Mouse (Mus musculus): Measurements from ENCODE around the gene Snx11.

The Snx11 gene

DNA sequence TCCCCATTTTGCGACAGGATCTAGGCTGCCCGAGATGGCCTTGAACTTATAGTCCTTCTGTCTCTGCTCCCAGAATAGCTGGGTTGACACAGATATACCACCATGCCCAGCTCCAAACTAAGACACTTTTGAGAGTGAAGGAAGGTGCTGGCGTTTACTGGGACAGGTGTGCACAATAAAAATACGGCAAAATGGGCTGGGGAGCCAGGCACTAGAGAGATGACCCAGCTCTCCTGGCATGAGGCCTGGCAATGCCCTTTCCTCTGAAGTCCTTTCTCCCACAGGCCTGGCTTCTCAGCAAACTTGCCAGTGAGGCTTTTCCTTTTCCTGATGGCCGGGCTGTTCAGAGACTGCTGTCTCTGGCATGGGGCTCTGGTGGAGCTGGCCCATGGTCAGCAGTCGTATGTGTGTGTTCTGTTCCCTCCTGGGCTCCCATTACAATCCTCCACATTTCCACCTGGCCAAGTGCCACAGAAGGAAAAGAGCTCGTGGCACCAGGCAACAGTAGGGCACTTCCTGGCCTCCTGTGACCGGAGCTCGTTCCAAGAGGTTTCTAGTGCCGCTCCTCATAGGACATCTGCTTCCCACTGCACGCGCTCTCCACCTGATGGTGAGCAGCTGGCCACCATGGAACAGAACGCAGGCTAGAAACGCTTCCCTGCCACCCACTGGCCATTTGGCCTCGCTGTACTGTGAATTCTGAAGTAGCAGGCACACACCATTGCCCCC is 14.5 kb downstream of the Snx11 start:
- no peak for DNase-seq (ENCODE audit: low spot score in 2 of 2)

DNA sequence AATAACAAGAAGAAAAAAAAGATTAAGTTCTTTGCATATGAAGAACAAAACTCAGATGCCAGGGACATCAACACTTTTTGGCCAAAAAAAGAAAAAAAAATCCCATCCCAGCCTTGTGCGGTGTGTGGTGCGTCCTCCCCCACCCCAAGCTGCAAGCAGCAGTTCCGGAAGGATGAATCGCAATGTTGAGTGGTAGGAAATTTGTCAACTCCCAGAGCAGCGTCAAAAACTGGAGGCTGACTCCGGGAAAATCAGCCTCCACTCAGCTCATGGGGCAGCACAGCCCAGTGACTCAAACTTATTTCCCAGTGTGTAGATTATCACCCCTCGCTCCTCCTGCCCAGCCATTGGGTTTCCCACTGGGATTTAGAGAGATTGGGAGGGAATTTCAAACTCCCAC is 15.4 kb downstream of the Snx11 start:
- DNase-seq (ENCODE audit: low spot score in 2 of 2): no peak

DNA sequence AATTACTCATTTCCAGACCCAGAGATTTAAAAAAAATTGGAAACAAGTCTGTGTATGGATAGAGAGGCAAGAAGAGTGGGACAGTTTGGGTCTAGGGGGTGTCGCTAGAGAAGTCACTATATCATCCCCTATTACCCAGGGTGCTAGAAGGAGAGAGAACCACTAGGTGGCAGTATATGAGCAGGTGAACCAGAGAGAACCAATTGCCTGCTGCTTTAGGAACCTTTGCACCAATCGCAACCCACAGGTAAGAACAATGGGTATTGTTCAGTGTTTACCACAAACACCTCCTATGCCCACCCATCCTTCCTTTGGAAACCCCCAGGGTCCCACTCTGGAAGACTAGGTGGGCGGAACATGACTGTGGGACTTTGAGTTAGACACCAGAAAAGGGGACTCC is 17.3 kb downstream of the Snx11 start:
- peak; percentile 23 to 48 for DNase-seq (ENCODE audit: low spot score in 2 of 2)

DNA sequence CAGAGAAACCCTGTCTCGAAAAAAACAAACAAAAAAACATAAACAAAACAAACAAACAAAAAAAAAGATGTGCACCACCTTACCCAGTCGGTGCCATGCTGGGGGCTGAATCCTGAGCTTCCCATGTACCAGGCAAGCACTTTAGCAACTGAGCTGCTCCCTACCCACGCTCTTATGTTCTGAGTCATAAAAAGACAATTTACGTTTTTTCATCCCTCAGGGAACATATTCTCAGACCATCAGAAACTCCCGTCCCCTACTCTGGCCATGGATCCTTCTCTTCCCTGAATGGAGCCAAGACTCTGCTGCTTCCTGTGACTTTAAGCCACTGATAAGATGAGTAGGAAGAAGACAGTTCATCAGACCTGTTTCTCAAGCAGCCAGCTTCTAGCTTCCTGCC is 19.0 kb downstream of the Snx11 start:
- no peak for DNase-seq (ENCODE audit: low spot score in 2 of 2)

DNA sequence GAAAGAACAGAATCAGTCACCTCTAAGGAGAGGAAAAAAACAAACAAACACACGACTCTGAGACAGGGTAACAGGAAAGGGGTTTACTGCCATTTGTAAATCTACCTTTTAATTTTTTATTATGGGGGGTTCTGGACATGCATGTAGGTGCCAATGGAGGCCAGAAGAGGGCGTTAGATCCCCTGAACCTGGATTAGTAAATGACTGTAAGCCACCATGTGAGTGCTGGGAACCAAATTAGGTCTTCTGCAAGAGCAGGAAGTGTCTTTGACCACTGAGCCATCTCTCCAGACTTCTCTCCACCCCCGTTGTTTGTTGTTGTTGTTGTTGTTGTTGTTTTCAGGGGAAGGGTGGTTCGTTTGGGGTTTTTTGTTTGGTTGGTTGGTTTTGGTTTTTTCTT is 19.9 kb downstream of the Snx11 start:
- DNase-seq (ENCODE audit: low spot score in 2 of 2): no peak

DNA sequence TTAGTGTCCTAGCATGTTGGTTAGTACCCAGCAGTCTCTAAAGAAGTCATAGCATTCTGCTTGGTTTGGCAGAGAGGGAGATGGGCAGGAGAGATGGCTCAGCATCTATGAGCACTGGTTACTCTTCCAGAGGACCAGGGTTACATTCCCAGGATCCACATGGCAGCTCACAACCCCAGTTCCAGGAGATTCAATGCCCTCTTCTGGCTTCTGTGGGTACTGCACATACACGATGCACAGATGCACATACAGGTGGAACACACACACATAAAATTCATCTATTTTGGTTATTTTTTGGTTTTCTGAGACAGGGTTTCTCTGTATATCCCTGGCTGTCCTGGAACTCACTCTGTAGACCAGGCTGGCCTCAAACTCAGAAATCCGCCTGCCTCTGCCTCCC is 22.1 kb downstream of the Snx11 start:
- DNase-seq (ENCODE audit: low spot score in 2 of 2): no peak

DNA sequence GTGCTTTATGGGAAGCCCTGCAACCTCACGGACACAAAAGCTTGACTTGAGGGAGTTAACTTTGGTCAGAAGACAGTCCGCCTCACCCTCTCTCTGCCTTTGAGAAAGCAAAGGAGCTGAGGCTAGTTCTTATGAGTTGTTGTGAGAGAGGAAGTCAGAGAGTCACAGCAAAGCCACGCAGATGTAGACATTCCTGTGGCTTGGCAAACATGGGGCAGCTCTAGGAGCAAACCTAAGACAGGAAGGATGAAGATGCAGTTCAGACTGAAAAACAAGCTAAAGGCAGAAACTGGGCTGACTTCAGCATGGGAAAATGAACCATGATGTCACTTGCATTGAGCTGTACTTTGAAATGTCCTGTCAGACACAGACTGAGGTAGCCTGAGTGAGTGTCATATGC is 29.8 kb downstream of the Snx11 start:
- DNase-seq (ENCODE audit: low spot score in 2 of 2): no peak

DNA sequence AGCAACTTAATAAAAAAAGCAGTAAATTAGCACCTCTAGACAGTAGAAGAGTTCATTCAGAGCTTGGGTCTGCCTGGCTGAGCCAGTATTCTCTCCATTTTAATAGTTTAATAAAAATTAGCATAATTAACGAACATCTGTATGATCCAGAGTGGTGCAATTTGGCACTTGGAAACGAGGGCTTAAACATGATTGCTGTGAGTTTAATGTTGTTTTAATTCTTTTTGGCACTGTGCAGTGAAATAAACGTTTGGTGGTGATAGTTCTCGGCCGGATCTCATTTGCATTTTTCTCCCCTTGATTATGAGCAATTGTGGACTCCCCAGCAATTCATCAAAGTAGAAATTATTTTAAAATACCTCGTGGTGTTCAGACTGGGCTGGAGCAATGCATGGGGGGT is 30.7 kb downstream of the Snx11 start:
- no peak for DNase-seq (ENCODE audit: low spot score in 2 of 2)

DNA sequence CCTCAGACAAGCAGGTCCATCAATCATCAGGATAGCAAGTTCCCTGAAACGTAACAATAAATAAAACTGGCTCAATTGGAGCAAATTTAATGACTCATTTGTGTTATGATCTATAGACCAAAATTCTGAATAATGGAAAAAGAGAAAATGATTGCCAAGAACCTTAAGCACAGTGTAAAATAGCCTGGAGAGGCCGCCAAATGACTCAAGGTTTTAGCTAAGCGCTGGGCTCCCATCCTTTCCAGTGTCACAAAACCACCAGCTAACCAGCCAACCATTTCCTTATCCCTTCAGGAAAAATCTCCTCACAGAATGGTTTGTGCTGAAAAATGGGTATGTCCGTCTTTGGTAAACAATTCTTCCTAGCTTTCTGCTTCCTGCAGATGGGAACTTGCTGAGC is 33.5 kb downstream of the Snx11 start:
- DNase-seq (ENCODE audit: low spot score in 2 of 2): no peak

DNA sequence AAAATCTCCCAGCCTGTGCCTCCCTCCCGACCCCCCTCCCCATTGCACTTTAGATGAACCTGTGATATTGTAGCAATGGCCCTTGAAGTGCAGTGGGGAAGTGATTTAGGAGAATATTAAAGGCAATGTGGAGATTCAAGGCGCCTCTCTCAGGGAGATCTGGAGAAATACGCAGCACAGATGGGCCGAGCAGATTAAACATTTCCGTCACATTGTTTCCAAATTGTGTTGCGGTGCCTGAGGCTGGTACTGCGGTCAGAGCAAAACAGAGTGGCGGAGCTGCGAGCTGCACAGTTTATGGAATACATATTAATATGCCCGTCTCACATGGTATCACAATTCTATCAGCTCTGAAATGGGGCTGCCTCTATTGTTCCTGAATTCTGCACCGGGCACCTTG is 34.4 kb downstream of the Snx11 start:
- DNase-seq (ENCODE audit: low spot score in 2 of 2): no peak

DNA sequence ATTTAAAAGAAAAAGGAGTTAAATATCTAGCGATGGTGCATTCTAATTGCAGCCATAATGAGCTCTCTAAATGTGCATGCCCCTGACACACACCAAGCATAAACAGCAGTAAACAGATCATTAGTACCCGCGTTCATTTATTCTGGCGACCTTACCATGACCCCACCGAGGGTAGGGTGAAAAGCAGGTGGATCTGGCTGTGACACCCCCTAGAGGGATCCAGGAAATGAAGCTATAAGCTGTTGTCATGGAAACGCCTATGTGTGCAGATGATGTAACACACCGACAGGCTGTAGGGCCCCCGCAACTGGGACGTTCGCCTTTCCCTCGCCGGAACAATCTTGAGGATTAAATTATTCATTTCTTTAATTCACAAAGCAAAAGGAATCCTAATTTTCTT is 35.4 kb downstream of the Snx11 start:
- no peak for DNase-seq (ENCODE audit: low spot score in 2 of 2)

DNA sequence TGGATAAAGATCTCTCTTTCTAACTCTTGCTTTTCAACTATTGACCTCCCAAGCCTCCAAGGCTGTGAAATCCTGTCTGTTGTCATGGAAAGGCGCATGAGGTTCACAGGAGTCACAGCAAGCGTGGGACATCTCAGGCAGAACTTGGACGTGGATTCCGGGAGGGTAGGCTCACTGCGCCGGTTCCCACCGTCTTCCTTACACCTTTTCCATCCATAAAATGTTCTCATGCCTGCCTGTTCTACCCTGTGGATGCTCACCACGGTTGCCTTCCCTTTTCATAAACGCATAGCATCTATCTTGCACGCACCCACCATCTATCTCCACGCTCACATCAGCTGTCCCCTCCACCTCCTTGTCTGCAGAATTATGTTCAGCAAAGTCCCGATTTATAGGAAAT is 36.6 kb downstream of the Snx11 start:
- no peak for DNase-seq (ENCODE audit: low spot score in 2 of 2)

DNA sequence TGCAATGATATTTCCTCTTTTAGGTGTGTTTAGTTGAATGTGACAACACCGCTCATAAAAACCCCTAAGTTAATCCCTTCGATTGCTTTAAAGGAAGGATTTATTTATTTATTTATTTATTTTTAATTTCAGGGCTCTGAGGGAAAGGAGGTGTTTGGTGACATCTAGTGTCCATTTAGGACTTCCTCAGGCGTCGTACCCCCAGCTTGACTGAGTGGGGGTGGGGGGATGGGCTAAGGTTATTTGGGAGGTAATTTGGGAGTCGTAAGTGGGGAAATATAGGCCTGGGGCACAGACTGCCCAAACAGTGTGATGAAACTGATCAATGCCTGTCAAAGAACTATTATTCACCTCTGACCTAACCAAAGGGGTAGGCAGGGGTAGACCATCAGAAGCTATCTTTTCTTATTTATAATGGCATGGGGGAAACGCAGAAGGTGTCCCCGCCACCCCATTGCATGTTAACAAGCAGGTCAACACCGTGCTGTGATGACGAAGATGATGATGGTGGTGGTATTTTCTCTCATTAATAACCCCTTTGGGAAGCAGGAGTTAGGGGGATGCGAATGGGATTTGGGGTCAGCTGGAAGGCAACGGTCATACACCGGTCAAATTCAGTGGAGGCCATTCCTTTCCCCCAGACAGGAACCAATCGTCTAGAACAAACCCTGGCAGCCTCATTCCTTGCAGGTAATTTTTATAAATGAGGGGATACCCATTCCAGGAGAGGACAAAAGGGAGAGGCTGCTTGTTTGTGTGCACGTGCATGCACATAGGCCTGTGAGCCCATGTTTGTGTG is 39.5 kb downstream of the Snx11 start:
- no peak for DNase-seq (ENCODE audit: low spot score in 2 of 2)

DNA sequence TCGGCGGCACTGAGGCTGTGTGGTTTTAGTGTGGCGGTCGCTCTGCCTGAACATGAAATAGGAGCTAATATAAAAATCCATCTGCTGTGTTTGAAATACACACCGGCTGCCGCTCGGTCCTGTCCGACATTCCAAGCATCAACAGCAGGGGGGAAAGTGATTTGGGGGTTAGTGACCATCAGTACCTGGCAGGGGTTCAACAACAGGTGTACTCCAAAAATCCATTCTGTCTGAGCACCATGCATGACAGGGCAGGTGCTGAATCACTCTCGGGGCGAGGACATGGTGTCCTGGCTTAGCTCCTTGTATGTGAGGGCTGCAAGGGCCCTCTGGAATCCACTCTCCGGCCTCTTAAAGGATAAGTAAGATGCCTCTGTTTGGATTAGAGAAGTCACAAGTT is 41.0 kb downstream of the Snx11 start:
- no peak for DNase-seq (ENCODE audit: low spot score in 2 of 2)

DNA sequence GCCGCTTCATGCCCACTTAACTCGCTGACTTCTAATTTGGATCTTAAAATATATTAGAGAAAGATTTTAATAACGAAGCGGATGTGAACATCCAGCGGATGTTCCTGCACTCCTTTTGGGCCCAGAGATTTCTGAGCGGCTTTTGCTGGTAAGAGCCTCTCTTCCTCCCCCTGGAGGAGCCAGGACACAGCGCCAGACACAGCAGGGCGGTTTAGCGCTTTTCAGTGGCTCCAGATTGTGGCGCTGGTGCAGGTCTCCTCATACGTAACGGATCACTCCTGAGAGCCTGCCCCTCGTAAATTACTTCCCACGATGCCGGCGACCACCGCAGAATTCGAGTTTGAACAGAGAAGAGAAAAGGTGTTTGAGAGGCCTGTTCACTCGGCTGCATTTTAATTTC is 41.5 kb downstream of the Snx11 start:
- DNase-seq (ENCODE audit: low spot score in 2 of 2): peak; percentile 8 to 41

DNA sequence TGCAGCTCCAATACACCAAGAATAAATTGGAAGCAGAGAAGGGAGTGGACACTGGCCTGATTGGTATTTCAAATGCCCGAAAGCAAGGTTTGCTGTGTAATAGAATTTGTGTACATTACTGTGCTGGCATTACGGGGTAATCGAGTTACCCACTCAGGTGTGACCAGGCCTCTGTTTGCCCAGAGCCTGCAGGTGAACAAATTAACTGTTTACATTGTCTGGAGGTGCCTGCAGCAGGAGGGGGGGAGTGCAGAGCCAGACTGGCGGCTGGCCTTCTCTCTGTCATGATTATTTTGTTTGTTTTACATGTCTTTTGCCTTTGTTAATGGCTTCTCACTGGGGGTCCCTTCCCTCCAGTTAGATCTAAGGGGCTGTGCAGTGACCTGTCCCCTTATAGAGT is 44.7 kb downstream of the Snx11 start:
- DNase-seq (ENCODE audit: low spot score in 2 of 2): no peak

DNA sequence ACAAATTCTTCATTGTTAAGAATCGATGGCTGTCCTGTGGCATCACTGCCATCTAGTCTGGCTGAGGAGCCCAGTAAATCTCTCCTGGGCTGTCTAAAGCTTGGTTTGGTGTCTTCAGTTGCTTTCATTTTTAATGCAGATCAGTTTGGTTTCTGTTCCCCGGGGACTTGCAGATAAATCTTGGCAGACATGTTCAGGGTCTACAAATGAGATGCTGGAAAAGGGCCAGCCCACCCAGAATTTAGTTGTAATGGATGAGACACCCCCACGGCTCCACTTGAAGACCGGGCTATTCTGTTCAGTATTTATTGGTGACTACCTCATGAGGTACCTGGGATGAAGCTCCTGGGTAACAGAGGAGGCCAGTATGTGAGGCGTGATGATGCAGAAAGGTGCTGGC is 47.0 kb downstream of the Snx11 start:
- DNase-seq (ENCODE audit: low spot score in 2 of 2): no peak

DNA sequence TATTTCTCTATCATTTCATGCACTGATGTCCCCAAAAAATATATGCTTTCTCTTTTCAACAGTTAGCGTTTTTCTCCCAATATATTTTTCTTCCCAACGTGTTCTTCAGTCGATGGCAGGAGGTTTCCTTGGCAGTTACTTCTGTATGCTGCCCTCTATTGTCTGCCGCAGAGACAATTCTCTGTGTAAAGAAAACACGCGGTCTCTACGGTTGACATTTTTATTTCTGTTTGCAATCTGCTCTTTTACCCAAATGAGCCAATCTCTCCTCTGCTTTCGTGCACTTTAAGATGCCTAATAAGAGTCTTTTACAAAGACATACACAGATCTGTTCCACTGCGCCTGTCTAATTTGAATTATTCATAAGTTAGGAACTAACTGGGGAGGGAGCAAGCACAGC is 47.9 kb downstream of the Snx11 start:
- no peak for DNase-seq (ENCODE audit: low spot score in 2 of 2)

DNA sequence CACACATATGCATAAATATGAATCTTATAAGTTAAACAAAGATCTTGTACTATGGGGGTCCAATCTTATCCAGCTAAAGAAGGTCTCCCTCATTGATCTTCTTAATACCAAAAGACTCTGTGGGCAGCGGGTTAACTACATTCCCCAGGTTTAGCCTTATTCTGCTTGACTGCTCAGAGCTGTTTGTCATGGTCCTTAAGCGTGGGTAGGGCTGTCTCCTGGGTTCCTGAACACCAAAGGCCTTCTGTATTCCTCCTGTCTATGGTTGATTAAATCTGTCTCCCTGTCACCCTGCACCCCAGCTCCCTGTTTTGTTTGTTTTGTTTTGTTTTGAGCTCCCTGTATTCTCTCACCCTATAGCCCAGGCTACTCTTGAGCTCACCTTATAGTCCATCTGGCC is 48.8 kb downstream of the Snx11 start:
- no peak for DNase-seq (ENCODE audit: low spot score in 2 of 2)

DNA sequence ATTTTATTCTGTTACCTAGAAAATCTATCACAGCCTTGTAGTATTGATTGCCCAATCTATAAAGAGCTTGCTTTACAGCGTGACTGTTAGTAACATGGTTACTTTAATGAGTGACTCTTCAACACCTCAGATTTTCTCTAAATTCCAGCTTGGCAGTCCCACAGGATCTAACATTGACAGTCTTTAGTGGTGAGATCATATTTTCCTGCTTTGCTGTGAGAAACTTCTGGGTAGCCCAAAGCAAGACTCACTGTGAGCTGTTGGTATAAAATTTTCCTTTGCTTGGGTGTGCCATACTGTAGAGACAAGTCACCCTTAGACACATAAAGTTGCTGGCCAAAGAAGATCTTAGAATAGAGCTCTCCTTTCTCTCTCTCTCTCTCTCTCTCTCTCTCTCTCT is 51.5 kb downstream of the Snx11 start:
- DNase-seq (ENCODE audit: low spot score in 2 of 2): no peak

DNA sequence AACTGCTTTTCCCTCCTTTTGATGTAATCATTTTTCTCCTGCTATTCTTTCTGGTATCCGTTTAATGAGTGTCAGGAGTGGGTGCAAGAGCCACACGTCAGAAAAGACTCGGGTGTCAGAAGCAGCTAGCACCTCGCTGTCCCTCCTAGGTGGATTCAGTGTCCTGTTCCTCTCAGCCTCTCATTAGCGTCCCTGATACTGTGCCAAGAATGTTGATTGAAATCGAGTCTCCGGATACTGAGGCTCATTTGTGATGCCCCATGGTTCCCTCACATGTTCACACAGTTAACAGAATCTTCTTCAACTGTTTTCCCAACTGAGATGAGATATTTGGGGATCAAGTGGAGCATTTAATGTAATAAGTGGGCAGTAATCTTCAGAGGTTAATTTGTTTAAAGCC is 58.8 kb downstream of the Snx11 start:
- DNase-seq (ENCODE audit: low spot score in 2 of 2): no peak
